Mouse (Mus musculus): ENCODE measurements around the gene Nr3c2. TPM values are rescaled to one million over a fixed set of nuclear protein-coding genes. Genes with fewer than 3 reads are reported as not detected.

The Nr3c2 gene
- total RNA-seq, 1 experiment = 1.4 TPM

DNA sequence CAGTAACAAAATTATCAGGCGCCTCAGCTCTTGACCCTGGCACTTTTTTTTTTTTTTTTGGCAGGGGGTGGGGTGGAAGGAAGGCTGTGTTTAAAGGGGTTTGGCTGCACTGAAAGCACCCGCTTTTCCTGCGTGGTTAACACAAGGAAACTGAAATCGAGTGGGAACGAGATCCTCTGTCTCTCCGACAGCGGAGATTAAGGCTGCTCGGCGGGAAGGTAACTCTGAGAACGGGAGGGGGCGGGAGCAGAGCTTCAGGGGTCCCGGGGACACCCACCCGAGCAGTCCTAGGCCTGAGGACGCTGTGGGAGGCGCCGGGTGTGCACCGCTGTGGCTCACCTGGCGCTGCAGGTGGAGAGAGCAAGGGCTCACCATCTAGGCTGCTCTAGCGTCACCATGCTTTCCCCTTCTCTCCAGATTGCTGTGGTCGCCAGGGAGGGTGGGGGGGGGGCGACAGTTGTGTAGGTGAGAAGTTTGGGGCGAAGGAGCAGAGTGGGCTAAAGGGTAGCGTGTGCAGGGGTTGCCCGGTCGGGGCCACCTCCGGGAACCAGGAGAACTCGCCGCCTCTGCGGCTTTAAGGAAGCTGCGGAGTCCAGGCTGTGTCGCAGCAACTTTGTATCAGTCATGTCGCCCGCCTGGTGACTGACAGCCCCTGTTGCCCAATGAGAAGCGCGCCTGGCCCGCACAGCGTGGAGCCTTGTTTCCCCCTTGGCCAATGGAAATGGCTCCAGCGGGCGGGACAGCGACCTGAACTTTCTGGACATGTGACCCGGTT, 2.4 kb downstream of the Nr3c2 start:
- peak overlapping the region; percentile 68; the same call in 1 of the 2 replicates for H3K9ac ChIP-seq (ENCODE audit: insufficient read depth, low read depth, low read length, poor library complexity, severe bottlenecking)
- peak; percentile 94 for DNase-seq (ENCODE audit: low read depth, low spot score)
- no peak overlapping the region for H3K27ac ChIP-seq (ENCODE audit: insufficient read depth, low read depth, low read length, poor library complexity, severe bottlenecking)
- H3K36me3 ChIP-seq (ENCODE audit: control insufficient read depth, insufficient read depth, low read length, poor library complexity, severe bottlenecking) = no peaks in the 10 kb centered on the region
- peak overlapping the region; percentile 73 to 79 for H3K4me3 ChIP-seq (ENCODE audit: insufficient read depth in 1 of 2, low read depth in 1 of 2, low read length in 2 of 2, poor library complexity in 1 of 2, severe bottlenecking in 1 of 2)
- in situ Hi-C loops (cut with MboI; ENCODE audit: low sequenced_read_pairs in 2 of 2, unreplicated experiment in 2 of 2) = no loop called here
- H3K4me1 ChIP-seq (ENCODE audit: control insufficient read depth in 2 of 2, insufficient read depth in 2 of 2, low read length in 2 of 2, poor library complexity in 1 of 2) = peaks cover 0 to 3% of the 10 kb centered on the region in 2 experiments; a peak in 1 of 4 replicates
- TF ChIP-seq ZC3H11A (IDR thresholded peaks at IDR 0.05; ENCODE audit: borderline replicate concordance, low read depth, low read length) = no peak
- TF ChIP-seq MAFK (IDR thresholded peaks at IDR 0.05; ENCODE audit: insufficient read depth, low read depth, low read length) = no peak
- peak; percentile 66; the same call in 1 of the 2 replicates for TF ChIP-seq CHD2 (IDR thresholded peaks at IDR 0.05; ENCODE audit: low read depth, low read length)
- TF ChIP-seq ZNF384 (IDR thresholded peaks at IDR 0.05; ENCODE audit: low read depth, low read length) = peak; percentile 50; the same call in 1 of the 2 replicates
- no peak for TF ChIP-seq HCFC1 (IDR thresholded peaks at IDR 0.05; ENCODE audit: borderline replicate concordance, insufficient read depth, low read length)
- H3K9me3 ChIP-seq (ENCODE audit: control insufficient read depth, insufficient read depth, low read depth, low read length) = no peaks in the 10 kb centered on the region

GRCm38 (mm10) chr8:76902205-76903078, 3.2 kb downstream of the Nr3c2 start:
- no peak for DNase-seq (ENCODE audit: low read depth, low spot score)
- H3K4me1 ChIP-seq (ENCODE audit: control insufficient read depth in 2 of 2, insufficient read depth in 2 of 2, low read length in 2 of 2, poor library complexity in 1 of 2) = peaks cover 0 to 3% of the 10 kb centered on the region in 2 experiments; a peak in 1 of 4 replicates

DNA sequence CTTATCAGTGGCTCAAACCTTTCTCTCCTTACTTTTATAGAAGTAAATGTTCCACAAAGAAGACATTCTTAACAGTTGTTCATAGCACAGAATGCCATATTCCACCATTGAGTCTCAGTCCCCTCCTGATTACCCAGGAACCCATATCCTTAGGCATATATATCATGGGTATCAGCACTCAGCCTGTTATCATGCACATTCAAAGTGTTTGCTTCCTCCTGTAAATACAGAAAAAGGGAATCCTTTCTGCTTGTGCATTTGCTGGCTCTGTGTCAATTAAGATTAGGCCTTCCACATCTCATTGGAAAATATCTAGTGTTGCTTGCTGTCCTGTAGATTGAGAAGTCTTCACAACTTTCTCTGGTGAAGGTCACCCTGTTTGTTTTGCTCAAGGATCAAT, 12.0 kb downstream of the Nr3c2 start:
- Histone ChIP-seq H3K9ac (ENCODE audit: insufficient read depth, low read depth, low read length, poor library complexity, severe bottlenecking) (no peak overlapping the region), H3K4me1 (ENCODE audit: control insufficient read depth in 2 of 2, insufficient read depth in 2 of 2, low read length in 2 of 2, poor library complexity in 1 of 2) (no peaks in the 10 kb centered on the region), H3K36me3 (ENCODE audit: control insufficient read depth, insufficient read depth, low read length, poor library complexity, severe bottlenecking) (no peaks in the 10 kb centered on the region), H3K9me3 (ENCODE audit: control insufficient read depth, insufficient read depth, low read depth, low read length) (no peaks in the 10 kb centered on the region), H3K4me3 (ENCODE audit: insufficient read depth in 1 of 2, low read depth in 1 of 2, low read length in 2 of 2, poor library complexity in 1 of 2, severe bottlenecking in 1 of 2) (no peak overlapping the region), H3K27ac (ENCODE audit: insufficient read depth, low read depth, low read length, poor library complexity, severe bottlenecking) (no peak overlapping the region)
- no peak for DNase-seq (ENCODE audit: low read depth, low spot score)
- in situ Hi-C loops (cut with MboI; ENCODE audit: low sequenced_read_pairs in 2 of 2, unreplicated experiment in 2 of 2) = no loop called here
- TF ChIP-seq MAFK (IDR thresholded peaks at IDR 0.05; ENCODE audit: insufficient read depth, low read depth, low read length) (no peak), ZNF384 (IDR thresholded peaks at IDR 0.05; ENCODE audit: low read depth, low read length) (no peak)

More at GRCm38 (mm10) chr8:76902205-76903078, 3.2 kb downstream of the Nr3c2 start:
- Histone ChIP-seq H3K9ac (ENCODE audit: insufficient read depth, low read depth, low read length, poor library complexity, severe bottlenecking) (peak overlapping the region; percentile 32), H3K4me3 (ENCODE audit: insufficient read depth in 1 of 2, low read depth in 1 of 2, low read length in 2 of 2, poor library complexity in 1 of 2, severe bottlenecking in 1 of 2) (peak overlapping the region; percentile 73 to 77), H3K9me3 (ENCODE audit: control insufficient read depth, insufficient read depth, low read depth, low read length) (no peaks in the 10 kb centered on the region), H3K27ac (ENCODE audit: insufficient read depth, low read depth, low read length, poor library complexity, severe bottlenecking) (no peak overlapping the region), H3K36me3 (ENCODE audit: control insufficient read depth, insufficient read depth, low read length, poor library complexity, severe bottlenecking) (no peaks in the 10 kb centered on the region)
- TF ChIP-seq MAFK (IDR thresholded peaks at IDR 0.05; ENCODE audit: insufficient read depth, low read depth, low read length) (no peak), CHD2 (IDR thresholded peaks at IDR 0.05; ENCODE audit: low read depth, low read length) (no peak), ZC3H11A (IDR thresholded peaks at IDR 0.05; ENCODE audit: borderline replicate concordance, low read depth, low read length) (no peak), HCFC1 (IDR thresholded peaks at IDR 0.05; ENCODE audit: borderline replicate concordance, insufficient read depth, low read length) (no peak), ZNF384 (IDR thresholded peaks at IDR 0.05; ENCODE audit: low read depth, low read length) (no peak)
- in situ Hi-C loops (cut with MboI; ENCODE audit: low sequenced_read_pairs in 2 of 2, unreplicated experiment in 2 of 2) = no loop called here

DNA sequence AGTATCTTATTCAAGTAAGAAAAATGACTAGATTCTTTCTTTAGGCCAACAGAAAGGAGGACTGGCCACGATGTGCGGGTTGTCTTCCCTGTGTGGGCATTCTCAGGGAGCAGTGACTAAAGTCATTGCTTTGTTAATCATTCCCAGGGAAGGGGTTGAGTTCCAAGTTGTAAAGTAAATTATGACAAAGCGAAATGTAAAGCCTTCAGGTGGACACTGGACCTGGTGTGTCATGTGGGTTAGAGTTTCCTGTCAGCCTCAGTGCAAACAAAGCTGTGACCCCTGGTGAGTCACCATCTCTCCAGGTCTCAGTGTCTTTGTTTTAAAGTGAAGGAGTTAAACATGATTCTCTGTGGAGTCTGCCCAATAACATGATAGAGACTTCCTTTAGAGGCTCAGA, 13.4 kb downstream of the Nr3c2 start:
- H3K9ac ChIP-seq (ENCODE audit: insufficient read depth, low read depth, low read length, poor library complexity, severe bottlenecking) = no peak overlapping the region
- no peaks in the 10 kb centered on the region for H3K36me3 ChIP-seq (ENCODE audit: control insufficient read depth, insufficient read depth, low read length, poor library complexity, severe bottlenecking)
- H3K4me3 ChIP-seq (ENCODE audit: insufficient read depth in 1 of 2, low read depth in 1 of 2, low read length in 2 of 2, poor library complexity in 1 of 2, severe bottlenecking in 1 of 2) = no peak overlapping the region
- no peak overlapping the region for H3K27ac ChIP-seq (ENCODE audit: insufficient read depth, low read depth, low read length, poor library complexity, severe bottlenecking)
- in situ Hi-C loops (cut with MboI; ENCODE audit: low sequenced_read_pairs in 2 of 2, unreplicated experiment in 2 of 2) = no loop called here
- no peaks in the 10 kb centered on the region for H3K9me3 ChIP-seq (ENCODE audit: control insufficient read depth, insufficient read depth, low read depth, low read length)
- no peak for TF ChIP-seq CHD2 (IDR thresholded peaks at IDR 0.05; ENCODE audit: low read depth, low read length)
- TF ChIP-seq ZNF384 (IDR thresholded peaks at IDR 0.05; ENCODE audit: low read depth, low read length) = no peak
- no peak for TF ChIP-seq HCFC1 (IDR thresholded peaks at IDR 0.05; ENCODE audit: borderline replicate concordance, insufficient read depth, low read length)
- TF ChIP-seq MAFK (IDR thresholded peaks at IDR 0.05; ENCODE audit: insufficient read depth, low read depth, low read length) = no peak
- TF ChIP-seq ZC3H11A (IDR thresholded peaks at IDR 0.05; ENCODE audit: borderline replicate concordance, low read depth, low read length) = no peak
- no peak for DNase-seq (ENCODE audit: low read depth, low spot score)
- H3K4me1 ChIP-seq (ENCODE audit: control insufficient read depth in 2 of 2, insufficient read depth in 2 of 2, low read length in 2 of 2, poor library complexity in 1 of 2) = no peaks in the 10 kb centered on the region
